Mouse (Mus musculus): ENCODE data around the gene Prdm10.

The Prdm10 gene

DNA sequence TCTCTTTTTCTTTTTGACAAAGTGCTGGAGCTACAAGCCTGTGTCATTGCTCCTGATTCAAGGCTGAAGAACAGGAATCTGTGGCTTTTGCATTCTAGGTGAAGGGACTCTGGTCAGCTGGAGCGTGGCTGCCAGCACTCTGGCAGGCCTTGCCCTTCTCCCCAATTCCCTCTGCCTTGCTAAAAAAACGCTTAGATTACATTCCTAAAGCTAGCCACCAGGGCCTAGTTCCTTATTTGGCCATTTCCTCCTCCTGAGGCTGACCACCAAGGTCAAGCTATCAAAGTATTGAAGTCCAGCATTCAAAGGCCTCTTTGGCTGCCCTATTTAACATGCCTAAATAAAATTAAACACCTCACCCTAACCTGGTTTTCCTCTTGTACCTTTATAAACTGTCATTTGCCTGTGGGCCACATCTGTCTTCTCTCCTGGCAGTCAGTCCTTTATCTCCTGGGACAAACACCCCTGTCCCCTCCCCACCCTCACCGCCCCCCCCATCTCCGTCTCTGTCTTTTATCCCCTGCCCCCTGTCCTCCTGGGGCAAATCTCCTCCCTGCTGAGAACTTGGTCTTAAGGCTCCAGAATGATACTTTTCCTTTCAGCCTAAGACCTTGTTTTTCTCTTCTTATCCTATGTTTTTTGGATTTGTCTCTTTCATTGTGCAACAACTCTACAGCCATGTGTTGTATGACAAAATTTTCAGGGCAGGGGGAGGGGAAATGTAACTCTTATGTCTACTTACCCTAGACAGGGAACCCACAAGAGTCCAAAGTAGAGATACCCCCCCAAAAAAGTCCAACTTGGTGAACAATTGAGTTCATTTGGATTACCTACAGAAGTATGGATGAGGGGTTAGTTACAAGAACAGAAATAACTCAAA is 17.9 kb upstream of the Prdm10 start:
- no peak for DNase-seq (ENCODE audit: low spot score in 2 of 2)

DNA sequence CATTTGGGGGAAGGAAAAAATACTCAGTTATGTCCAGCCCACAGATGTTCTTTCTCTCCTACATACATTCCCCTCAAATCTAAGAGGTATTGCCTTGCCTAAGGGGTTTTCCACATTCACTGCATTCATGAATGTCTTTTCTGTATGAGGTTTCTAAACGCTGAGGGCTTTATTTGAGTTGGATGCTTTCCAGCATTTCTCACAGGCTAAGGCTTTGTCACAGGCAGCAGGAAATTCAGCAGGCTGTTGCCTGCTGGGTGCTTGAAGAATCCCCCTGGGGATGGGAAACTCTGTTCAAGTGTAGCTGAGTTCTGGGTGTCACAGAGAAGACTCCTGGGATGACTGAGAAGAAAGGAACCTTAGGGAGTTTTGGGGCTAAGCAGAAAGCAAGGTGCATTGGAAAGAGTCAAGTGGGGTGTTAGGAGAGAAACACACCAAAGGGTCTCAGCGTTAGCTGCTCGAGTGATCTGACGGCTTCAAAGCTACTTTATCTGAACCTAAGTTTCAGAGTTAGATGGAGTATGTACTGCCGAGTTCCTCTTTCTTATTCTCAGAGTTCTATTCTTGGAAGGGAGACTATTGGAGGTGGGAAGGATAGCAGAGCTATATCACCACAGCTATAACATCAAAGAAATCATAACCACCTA is 14.2 kb upstream of the Prdm10 start:
- DNase-seq (ENCODE audit: low spot score in 2 of 2), result no peak

DNA sequence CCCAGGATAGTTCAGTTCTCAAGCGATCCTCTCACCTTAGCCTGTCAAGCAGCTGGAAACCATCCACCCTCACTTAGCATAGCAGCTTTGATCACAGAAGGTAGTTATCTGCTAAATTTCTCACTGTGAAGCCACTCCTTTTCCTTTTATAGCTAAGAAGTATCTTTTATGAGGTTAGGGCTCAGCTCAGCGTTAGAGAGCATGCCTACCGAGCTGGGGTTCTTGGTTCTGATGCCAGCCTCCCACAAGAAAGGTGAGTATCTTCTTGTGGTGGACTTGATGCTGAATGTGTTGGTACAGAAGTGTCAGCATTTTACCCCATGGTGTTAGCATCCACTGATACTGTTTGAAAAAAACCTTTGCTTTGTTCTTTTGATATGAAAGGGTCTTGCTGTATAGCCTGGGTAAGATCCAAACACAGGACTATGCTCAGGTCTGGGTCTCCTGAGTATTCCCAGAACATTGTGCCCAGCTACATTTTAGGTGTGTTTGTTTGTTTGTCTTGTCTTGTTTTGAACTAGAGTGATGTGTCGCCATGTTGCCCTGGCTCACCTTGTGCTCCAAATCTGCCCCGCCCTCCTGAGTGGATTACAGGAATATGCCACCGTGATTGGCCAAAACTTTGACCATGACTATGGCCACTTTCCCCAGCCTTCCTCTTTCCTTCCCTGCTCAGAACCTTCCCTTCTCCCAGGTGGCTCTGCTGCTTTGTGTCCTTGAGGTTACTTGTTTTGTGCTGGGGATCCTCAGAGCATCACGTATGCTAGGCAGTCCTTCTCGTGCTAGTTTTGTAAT is 8.9 kb upstream of the Prdm10 start:
- no peak for DNase-seq (ENCODE audit: low spot score in 2 of 2)

DNA sequence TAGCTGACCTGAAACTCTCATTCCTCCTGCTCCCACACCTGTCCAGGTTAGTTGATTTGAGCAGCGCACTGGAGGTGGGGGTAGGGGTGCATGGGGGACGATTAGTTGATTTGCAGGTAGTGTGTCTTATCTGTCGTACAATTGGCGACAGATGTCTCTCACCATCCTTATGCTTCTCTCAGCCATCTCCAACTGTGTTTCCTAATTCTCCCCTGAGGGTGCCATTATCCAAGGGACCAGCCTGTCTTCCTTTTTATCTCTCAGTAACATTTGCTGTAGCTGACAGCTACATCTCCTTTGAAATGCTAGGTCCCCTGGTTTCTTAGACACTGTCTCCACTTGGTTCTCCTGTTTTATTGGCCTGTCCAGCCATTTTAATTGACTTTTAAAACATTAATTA is 8.2 kb upstream of the Prdm10 start:
- DNase-seq (ENCODE audit: low spot score in 2 of 2), result peak in 1 of 2 experiments; percentile 68

DNA sequence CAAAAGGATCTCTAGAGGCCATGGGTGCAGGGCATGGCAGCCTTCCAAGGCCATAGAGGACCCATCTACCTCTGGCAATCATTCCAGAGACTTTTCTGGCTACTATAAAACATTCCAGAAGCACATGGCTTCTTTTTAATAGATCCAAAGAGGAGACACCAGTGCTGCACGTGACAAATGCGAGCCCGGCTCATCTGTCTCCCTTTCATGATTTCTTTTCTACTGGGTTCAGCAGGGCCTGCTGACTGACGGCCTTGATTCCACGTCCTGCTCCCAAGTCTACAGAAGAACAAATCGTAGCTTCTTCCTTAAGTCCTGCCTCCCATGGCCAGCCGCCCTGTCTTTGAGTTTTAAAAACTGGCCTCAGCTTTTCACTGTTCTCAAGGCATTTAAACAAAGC is 1.7 kb upstream of the Prdm10 start:
- no peak for DNase-seq (ENCODE audit: low spot score in 2 of 2)

DNA sequence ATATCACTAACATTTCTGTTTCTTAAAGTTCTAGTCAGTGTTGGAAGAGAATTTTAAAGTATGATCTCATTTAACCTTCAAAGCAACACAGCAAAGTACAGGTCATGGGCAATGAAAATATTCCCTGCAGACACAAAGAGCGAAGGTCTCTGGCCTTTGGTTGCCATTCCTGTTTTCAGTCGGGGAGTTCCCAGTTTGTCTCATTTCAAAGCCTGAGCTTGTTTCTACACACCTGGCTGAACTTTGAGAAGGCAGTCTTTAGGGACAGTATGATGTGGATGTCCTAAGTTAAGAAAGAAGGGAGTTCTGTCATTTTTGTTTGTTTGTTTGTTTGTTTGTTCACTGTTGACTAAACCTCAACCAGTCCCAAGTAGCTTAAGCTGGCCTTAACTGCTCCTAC is 1.0 kb upstream of the Prdm10 start:
- DNase-seq (ENCODE audit: low spot score in 2 of 2), result no peak

DNA sequence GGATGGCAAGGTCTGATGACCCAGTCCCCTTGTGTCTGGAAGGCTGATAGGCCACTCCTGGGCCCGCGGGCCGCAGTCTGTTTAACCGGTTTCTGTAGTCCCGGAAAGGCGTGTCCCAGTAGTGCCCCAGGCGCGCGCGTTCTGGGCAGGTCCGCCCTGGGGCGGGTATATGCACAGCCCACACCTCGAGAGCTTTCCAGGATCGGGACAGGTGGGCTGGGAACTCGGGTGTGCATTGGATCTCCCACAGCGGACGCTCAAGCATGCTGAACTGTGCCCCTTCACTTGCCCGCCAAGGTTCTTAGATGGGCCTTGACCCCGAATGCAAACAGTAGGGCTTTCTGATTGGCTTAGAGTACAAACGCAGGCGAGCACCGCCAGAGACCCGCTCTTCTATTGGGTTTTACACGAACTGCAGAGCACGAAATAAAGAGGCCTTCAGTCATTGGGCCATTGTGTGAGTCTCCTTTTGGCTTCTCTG is 413 bp upstream of the Prdm10 start:
- DNase-seq (ENCODE audit: low spot score in 2 of 2), result peak; percentile 84 to 92

DNA sequence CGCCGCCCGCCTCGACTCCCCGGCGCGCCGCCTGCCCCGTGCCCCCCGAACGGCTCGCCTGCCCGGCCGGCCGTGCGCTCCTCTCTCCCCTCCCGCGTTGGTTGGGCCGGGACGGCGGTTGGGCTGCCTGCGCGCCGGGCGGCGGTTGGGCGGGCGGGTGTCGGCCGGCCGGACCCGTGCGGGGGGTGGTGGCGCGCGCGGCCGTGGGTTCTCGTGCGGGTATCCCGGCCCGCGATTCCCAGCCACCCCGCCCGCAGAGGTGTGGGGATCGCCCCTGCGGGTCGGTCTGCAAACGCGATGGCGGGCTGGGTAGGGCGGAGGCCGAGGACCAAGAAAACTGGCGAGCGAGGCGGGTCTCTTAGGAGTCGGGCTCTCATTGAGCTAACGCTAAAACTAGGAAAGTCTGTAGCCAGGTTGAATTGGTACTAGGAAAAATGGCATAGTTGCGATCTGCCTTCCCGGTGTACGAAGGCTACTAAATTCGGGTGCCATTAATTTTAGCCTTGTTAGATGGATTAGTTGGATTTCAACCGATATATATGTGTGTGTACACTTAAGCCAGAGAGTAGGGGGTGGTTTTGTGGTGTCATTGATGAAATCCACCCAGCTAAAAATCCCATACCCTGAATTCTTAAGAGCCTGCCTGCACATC is 799 bp downstream of the Prdm10 start:
- peak; percentile 81 to 93 for DNase-seq (ENCODE audit: low spot score in 2 of 2)

DNA sequence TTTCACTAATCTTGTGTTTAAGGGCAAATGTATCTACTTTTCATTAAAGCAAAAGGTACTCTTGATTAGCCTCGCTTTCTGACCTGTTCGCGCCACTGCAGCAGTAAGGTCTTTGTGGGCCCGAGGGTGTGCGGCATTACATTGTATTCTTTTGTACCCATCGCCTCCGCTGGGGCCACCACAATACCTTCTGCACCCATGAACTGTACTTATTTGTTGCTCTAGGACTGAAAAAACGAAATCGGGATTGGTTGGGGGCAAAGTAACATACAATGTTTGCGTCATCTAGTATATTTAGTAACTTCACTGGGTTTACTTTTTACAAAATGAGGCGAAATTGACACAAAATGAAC is 1.3 kb downstream of the Prdm10 start:
- DNase-seq (ENCODE audit: low spot score in 2 of 2), result peak in 1 of 2 experiments; percentile 70

DNA sequence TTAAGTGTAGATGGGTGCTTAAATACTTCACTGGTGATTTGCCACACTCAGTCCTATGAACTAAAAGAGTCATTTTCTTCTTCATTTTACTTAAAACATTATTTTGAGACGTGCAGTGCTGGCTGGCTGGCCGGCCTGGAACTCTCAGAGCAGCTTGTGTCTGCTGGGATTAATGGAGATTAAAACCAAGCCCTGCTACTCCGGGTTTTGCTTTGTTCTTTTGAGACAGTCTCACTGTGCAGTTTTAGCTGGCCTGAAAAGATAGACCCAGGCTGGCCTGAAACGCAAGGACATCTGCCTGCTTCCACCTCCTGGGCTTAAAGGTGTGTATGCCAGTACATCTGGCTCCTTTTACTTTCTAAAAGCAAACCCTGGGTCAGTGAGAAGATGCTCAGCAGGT is 2.2 kb downstream of the Prdm10 start:
- no peak for DNase-seq (ENCODE audit: low spot score in 2 of 2)

DNA sequence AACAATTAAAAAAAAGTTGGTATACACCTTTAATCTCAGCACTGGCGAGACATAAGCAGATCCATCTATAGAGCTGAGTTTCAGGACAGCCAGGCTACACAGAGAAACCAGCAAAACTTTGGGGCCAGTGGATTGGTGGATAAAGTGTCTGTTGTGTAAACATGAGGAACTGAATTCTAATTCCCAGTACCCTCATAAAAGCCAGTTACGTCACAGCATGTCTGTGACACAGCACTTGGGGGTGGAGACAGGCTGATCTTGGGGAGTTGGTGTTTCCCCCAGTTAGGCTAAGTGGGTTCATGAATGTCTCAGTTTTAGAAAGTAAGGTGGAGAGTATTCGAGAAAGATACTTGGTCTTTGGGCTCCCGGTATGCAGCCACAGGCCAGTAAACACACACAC is 2.7 kb downstream of the Prdm10 start:
- DNase-seq (ENCODE audit: low spot score in 2 of 2), result no peak

DNA sequence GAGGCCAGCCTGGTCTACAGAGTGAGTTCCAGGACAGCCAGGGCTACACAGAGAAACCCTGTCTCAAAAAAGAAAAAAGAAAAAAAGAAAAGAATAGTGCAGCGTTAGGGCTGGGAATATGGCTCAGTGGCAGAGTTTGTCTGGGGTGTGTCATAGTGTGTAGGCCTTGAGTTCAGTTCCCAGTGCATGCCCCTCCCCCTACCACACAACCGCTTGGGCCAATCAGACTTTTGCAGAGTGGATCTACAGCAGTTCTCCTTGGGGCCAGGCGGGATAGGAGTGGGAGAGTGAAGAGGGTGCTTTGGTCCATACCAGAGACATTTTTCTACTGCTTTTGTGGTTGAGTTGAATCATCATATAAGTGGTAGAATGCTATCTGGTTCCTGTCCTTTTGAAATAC is 3.6 kb downstream of the Prdm10 start:
- no peak for DNase-seq (ENCODE audit: low spot score in 2 of 2)

DNA sequence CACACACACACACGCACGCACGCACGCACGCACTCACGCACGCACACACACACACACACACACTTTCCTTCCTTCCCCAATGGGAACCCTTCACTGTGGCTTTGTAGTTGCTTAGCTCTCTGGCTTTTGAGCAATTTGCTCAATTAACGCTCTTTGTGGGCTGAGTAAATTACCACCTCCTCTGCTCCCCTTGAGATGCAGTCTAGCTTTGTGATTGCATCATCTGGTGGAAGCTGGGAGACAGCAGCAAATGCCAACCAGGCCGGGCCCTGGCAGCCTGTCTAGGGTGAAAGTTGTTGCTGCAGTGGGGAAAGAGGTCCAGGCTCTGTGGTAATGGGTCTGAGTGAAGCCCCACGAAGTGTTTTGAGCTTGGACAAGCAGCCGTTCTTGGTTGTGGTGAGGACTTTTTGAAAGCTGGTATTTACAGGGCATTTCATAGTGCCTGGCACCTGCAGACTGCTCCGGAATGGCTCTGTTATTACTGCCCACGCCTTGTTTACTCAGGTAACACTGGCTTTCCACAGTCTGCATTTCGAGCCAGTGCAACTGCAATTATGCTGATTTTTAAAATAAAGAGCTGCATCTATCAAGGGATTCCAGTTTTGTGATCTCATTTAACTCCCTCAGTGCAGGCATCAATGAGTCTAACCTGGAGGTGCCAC is 10.0 kb downstream of the Prdm10 start:
- DNase-seq (ENCODE audit: low spot score in 2 of 2), result no peak

DNA sequence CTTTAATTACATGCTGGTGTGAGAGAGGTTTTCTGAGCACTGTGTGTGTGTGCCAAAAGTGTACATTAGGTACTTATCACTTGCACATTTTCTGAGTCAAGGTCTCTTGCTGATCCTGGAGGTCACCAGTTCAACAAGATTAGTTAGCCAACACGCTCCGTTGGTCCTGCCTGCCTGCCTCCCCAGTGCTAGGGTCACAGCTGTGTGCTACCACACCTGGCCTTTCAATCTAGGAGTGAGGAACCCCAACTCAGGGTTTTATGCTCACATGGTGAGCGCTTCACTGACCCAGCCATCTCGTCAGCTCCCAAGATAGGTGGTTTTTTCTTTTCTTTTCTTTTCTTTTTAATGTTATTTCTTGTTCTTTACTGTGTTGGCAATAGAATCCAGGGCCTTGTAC is 11.6 kb downstream of the Prdm10 start:
- DNase-seq (ENCODE audit: low spot score in 2 of 2), result no peak

DNA sequence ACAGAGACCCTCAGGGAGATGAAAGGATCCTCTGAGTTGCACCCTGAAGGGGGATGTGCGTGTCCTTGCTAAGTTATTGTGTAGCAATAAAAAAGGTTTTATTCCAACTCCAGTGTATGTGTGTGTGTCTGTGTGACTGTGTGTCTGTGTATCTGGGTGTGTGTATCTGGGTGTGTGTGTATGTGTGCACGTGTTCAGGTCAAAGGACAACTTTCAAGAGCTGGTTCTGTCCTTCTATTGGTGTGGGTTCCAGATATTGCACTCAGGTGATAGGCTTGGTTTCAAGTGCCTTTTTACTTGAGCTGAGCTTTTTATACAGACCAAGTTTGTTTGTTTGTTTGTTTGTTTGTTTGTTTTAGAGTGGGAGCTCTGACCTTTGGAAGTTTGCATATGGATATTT is 12.9 kb downstream of the Prdm10 start:
- DNase-seq (ENCODE audit: low spot score in 2 of 2), result no peak

DNA sequence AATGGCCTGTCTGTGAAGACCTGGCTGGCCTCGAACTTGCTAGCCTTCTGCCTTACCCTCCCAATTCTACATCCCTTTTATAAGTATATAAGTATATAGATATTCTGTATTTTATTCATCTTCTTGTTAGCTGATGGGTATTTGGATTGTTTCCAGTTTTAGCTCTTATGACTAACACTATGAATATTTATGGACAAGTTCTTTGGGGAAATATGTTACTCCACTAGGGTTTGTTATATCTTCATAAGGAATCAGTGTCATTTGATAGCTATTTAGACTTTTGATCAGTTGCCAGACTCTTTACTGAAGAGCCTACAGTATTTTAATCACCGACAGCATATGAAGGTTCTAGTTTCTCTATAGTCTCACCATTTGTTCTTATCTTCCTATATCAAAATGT is 15.0 kb downstream of the Prdm10 start:
- DNase-seq (ENCODE audit: low spot score in 2 of 2), result no peak

DNA sequence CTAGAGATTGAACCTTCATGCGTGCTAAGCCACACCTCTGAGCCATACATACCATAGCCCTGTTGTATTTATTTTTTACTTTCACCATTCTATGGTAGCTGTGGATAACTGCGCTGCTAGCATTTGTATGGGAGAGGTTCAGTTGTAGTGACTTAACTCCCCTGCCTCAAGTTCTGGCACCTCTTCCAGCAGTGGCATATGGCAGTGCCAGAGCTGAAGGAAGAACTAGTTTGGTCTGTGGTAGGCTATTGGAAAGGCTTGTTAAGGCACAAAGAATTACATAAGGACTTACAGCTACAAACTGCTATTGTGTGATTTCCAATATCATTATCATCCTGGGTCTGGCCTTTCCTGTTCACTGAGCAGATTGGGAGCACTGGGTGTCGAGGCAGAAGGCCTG is 16.0 kb downstream of the Prdm10 start:
- no peak for DNase-seq (ENCODE audit: low spot score in 2 of 2)

DNA sequence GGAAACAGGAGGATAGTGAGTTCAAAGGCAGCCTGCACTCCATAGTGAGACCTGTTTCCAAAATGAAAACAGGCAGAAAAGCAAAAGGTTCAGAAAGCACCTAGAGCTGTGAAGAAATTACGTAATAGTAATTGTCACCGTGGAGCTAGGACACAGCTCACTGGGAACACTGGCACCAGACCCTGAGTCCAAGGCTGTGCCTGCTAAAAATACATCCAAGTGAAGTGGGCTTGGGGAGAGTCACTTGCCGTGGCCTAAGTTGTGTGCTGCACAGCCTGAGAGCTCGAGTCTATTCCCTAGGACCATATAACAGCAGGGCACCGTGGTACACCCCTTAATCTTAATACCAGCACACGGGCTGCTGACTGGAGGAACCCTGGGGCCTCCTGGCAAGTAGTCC is 18.4 kb downstream of the Prdm10 start:
- DNase-seq (ENCODE audit: low spot score in 2 of 2), result no peak

DNA sequence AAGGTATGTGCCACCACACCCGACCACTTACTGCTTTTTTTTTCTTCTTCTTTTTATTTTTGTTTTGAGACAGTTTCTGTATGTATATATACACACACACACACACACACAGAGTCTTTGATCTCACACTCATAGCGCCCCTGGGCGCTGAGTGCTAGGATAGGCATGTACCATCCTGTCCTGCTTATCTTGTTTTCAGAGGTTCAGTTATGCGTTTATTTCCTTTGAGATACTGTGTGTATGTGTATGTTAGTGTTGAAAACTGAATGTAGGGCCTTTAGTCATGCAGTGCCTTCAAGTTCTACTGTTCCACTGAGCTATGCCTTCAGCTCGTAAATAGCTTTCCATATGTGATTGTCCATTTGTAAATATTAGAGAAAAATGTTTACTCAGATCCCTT is 20.2 kb downstream of the Prdm10 start:
- DNase-seq (ENCODE audit: low spot score in 2 of 2), result no peak

DNA sequence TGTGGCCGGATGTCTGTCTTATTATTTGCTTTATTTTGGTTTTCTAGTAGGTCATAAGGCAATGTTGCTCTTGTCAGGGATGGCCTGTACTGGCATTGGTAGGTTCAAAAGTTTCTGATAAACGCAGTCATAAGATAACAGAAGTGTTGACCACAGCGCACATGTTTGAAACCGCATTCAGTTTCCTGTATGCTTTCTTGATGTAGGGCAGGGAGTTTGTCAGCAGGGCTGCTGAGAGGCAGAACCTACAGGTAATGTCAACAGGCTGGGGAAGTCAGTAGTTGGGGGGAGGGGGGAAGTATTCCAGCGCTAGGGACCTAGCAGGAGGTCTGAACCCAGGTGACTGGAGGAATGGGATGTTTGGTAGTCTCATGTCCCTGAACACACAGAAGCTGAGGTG is 20.8 kb downstream of the Prdm10 start:
- no peak for DNase-seq (ENCODE audit: low spot score in 2 of 2)

DNA sequence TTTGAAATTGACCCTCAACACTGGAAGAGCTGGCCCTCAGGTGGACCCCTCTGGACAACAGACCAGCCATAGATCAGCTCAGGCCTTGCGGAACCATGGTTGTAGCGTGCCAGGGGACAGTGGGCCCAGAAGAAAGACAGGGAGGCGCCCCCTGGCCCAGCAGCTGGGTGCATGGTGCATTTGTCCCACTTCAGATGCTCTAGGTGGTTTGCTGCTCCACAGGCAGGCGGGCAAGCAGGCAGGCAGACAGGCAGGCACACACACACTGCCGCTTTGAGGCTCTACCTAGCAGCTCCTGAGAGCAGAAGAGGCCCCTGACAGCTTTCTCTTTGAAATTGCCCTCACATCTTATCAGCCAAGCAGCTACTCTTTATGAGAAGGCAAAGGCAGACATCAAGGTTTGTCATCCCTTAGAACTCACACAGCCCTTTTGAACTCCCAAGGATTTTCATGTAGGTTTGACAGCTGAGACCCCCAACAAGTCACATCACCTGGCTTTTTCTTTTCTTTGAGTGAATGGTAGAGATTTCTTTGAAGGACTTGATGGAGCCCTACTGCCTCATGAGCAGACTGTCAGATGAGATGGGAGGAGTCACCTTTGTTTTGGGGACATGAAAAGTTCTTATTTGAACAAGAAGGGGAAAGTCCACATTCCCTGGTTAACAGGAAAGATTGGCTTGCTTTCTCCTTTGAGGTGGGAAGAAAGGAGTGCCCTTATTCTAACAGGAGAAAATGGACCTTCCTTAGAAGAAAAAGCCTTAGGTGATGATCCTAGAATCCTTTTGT is 21.4 kb downstream of the Prdm10 start:
- DNase-seq (ENCODE audit: low spot score in 2 of 2), result no peak

Data from spleen, postnatal 4 days (tissue).